Mouse (Mus musculus) limb, embryonic 12.5 days (tissue): ENCODE results near the gene Pom121l2. TPM values are rescaled to one million over a fixed set of nuclear protein-coding genes. Genes with fewer than 3 reads are reported as not detected.

Experiments
- ATAC-seq: fragments of 200-750 bp; cut with Nextera tagmentation; 2 replicates; pipeline ENCODE4 v1.8.0; 2017; ENCODE audit warnings: low read depth, moderate TSS enrichment; ENCODE audit not compliant: insufficient number of reproducible peaks, insufficient read depth, low FRiP score, low TSS enrichment
- H3K27ac ChIP-seq: fragments of 300-500 bp; sonication (generic); 2 replicates; pipeline ENCODE4 v1.5.1; 2016; ENCODE audit warnings: mild to moderate bottlenecking, moderate library complexity
- H3K27me3 ChIP-seq: fragments of 300-500 bp; sonication (generic); 2 replicates; pipeline ENCODE4 v1.6.1; 2016; ENCODE audit warnings: mild to moderate bottlenecking, moderate library complexity
- H3K36me3 ChIP-seq: fragments of 300-500 bp; sonication (generic); 2 replicates; pipeline ENCODE4 v1.6.1; 2016; ENCODE audit warnings: mild to moderate bottlenecking, moderate library complexity
- H3K4me1 ChIP-seq: fragments of 300-500 bp; sonication (generic); replicated peaks from 2 replicates; pipeline ENCODE4 v1.6.1; 2016
- H3K4me2 ChIP-seq: fragments of 300-500 bp; sonication (generic); 2 replicates; pipeline ENCODE4 v1.6.1; 2016; ENCODE audit warnings: mild to moderate bottlenecking, moderate library complexity
- H3K4me3 ChIP-seq: fragments of 300-500 bp; sonication (generic); replicated peaks from 2 replicates; pipeline ENCODE4 v1.5.1; 2016; ENCODE audit warnings: mild to moderate bottlenecking
- H3K9ac ChIP-seq: fragments of 300-500 bp; sonication (generic); replicated peaks from 2 replicates; pipeline ENCODE4 v1.6.1; 2016; ENCODE audit warnings: mild to moderate bottlenecking, moderate library complexity
- H3K9me3 ChIP-seq: fragments of 300-500 bp; sonication (generic); 2 replicates; pipeline ENCODE4 v1.6.1; 2016; ENCODE audit warnings: mild to moderate bottlenecking, moderate library complexity
- WGBS: fragments of 180-500 bp; shearing (Covaris S2); methylation state at CpG from one replicate; pipeline ENCODE4 v1.1.7; 2016; 5-methylcytosine and 5-hydroxymethylcytosine counted together
- polyA plus RNA-seq: library from polyadenylated mRNA; unstranded; fragments of >200 nt; fragmentation: Nextera tagmentation; extraction: Ambion mirVana; gene quantifications from 2 replicates; pipeline ENCODE4 v1.2.1, GENCODE M21; 2016

Pom121l2 gene
- polyA plus RNA-seq, 1 experiment from 2014 or later, result 0.30 TPM

DNA sequence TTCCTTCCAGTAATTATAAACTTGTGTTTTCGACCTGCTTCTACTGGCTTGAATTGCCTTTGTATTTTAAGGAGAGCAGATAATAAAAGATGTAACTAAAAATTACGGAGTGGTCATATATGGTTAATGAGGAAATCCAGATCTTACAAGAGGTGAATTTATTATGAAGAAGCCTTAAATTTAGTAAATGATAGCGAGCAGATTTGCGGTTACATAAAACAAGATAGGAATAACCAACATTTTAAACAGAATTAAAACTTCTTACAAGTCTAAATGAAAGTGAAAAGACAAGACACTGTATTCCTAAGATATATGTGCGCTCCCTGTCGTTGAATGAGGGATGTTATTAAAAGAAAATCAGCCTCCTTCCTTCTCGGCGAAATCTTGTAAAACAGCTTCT lies 13.9 kb downstream of the Pom121l2 start:
- peaks cover 59% of the 10 kb centered on the region for H3K27me3 ChIP-seq

DNA sequence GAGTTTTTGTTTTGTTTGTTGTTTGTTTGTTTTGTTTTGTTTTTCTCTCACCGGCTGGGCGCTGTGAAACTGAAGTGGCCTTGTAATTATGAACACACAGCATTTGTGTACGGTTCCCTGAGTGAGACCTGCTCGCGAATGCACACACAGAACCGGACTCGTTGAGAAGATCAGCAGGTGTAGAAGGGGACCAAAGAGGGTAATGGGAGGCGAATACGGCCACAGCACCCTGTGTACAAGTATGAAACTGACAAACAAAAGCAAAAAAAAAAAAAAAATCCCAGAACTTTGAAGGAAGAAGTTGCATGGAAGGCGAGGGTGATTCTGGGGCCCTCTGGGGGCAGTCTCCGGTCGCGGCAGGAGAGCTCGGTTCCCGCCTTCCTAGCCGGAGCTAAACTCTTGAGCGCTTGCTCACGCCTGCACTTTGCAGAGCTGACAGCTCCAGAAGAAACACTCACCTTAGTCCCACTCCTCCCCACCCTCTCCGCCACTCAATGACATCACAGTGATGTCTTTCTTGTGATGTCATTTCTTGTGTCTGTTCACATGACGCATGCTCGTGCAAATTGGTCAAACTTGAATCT lies 14.4 kb downstream of the Pom121l2 start:
- Histone ChIP-seq H3K36me3 (no peaks in the 10 kb centered on the region), H3K27ac (no peak overlapping the region), H3K4me3 (peak overlapping the region; percentile 33), H3K27me3 (peaks cover 65% of the 10 kb centered on the region), H3K9me3 (no peaks in the 10 kb centered on the region; the same call in 1 of the 2 replicates), H3K4me2 (peak overlapping the region; percentile 51), H3K9ac (no peak overlapping the region; the same call in 1 of the 2 replicates), H3K4me1 (peaks cover 16% of the 10 kb centered on the region; the same call in 1 of the 2 replicates)
- under 1% methylated on average over 21 of the region's 21 CpGs for WGBS
- ATAC-seq, result no peak

More for the DNA sequence above, 13.9 kb downstream of the Pom121l2 start:
- Histone ChIP-seq H3K9ac (no peak overlapping the region), H3K36me3 (no peaks in the 10 kb centered on the region), H3K4me1 (peaks cover 16% of the 10 kb centered on the region; the same call in 1 of the 2 replicates), H3K4me2 (peak overlapping the region; percentile 51), H3K4me3 (peak overlapping the region; percentile 33), H3K9me3 (no peaks in the 10 kb centered on the region; the same call in 1 of the 2 replicates), H3K27ac (no peak overlapping the region)
- ATAC-seq, result no peak
- 6% methylated on average over 8 of the region's 8 CpGs for WGBS

DNA sequence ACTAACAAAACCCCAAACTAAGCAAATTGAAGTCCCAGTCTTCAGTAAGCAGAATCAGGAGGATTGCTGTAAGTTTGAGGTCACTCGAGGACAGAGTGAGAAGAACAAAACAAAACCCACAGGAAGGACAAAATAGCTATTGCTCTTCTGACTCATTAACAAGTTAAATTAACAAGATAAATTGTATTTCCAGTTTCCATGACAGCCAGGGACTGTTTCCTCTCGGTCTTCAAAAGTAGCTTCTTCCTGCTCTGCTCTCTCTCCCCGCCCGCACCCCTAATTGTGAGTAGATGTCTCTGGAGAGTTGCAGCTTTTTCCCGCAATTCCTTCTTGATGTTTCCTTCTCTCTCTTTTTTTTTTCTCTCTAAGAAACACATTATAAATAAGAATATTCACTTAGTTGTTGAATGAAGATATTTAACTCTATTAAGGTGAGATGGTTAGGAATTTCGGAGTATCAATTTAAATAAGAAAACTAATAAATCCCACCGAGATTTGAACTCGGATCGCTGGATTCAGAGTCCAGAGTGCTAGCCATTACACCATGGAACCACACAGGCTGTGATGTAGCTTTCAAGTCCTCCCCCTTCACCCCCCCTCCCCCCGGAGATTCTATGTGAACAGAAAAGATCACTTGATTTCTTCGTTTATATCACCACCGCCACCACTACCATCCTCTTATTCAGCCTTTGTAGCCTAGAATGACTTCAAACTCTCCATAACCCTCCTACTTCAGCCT lies 15.3 kb downstream of the Pom121l2 start:
- no peaks in the 10 kb centered on the region for H3K36me3 ChIP-seq
- H3K4me1 ChIP-seq, result peaks cover 16% of the 10 kb centered on the region; the same call in 1 of the 2 replicates
- peak overlapping the region; percentile 33 for H3K4me3 ChIP-seq
- no peak for ATAC-seq
- H3K27me3 ChIP-seq, result peaks cover 73% of the 10 kb centered on the region
- no peak overlapping the region for H3K9ac ChIP-seq
- H3K4me2 ChIP-seq, result peak overlapping the region; percentile 51
- WGBS, result 1% methylated on average over 12 of the region's 12 CpGs
- no peaks in the 10 kb centered on the region; the same call in 1 of the 2 replicates for H3K9me3 ChIP-seq
- no peak overlapping the region for H3K27ac ChIP-seq

DNA sequence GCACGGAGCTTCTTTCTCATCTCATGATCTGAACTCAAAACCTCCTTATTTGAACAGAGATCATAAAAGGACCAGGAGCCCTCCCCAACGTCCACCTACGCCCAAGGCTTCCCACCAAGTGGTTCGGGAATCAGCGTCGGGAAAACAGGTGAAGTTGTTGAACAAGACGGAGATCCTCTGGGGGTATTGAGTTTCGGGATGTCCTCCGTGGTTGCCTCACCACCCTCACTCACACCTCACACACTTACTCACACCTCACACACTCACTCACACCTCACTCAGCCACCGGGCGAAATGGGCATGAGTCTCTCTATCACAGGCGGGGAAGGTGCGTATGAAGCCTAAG lies 15.8 kb downstream of the Pom121l2 start:
- H3K36me3 ChIP-seq, result no peaks in the 10 kb centered on the region
- H3K27me3 ChIP-seq, result peaks cover 78% of the 10 kb centered on the region
- under 1% methylated on average over 13 of the region's 13 CpGs for WGBS
- no peaks in the 10 kb centered on the region for H3K9me3 ChIP-seq
- peak overlapping the region; percentile 15 for H3K4me3 ChIP-seq
- peaks cover 16% of the 10 kb centered on the region; the same call in 1 of the 2 replicates for H3K4me1 ChIP-seq
- ATAC-seq, result no peak
- H3K27ac ChIP-seq, result no peak overlapping the region
- H3K4me2 ChIP-seq, result peak overlapping the region; percentile 35
- no peak overlapping the region for H3K9ac ChIP-seq

DNA sequence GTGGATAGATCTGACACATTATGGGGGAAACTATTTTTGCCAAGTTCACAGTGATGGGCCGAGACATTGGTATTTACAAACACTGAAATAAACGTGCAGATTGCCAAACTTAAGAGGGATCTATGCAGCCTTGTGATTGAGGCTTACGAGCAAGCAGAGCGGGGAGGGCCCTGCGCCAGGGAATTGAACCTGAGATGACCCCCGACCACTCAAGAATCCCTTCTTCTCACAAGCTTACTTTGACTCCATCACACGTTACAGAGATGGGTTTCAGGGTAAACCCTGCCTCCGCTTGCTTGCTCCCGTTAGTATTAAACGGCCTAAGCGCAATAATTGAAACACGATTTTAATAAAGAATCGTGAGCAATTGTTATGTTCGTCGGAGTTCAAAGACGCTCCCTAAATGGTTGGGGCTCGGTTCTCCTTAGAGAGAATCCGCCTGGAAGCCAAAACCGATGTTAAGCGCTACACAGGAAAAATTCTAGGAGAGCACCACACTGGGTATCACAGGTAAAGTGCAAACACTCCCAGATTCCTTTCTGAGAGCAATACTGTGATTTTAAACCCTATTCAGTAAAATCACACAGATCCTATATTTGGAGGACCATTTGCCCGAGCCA lies 16.3 kb downstream of the Pom121l2 start:
- H3K27me3 ChIP-seq, result peaks cover 83% of the 10 kb centered on the region
- peak overlapping the region; percentile 15 for H3K4me3 ChIP-seq
- peak overlapping the region; percentile 35 for H3K4me2 ChIP-seq
- no peaks in the 10 kb centered on the region for H3K36me3 ChIP-seq
- no peak for ATAC-seq
- no peak overlapping the region for H3K9ac ChIP-seq
- no peak overlapping the region for H3K27ac ChIP-seq
- no peaks in the 10 kb centered on the region for H3K9me3 ChIP-seq
- 1% methylated on average over 21 of the region's 21 CpGs for WGBS
- H3K4me1 ChIP-seq, result peaks cover 16% of the 10 kb centered on the region; the same call in 1 of the 2 replicates

DNA sequence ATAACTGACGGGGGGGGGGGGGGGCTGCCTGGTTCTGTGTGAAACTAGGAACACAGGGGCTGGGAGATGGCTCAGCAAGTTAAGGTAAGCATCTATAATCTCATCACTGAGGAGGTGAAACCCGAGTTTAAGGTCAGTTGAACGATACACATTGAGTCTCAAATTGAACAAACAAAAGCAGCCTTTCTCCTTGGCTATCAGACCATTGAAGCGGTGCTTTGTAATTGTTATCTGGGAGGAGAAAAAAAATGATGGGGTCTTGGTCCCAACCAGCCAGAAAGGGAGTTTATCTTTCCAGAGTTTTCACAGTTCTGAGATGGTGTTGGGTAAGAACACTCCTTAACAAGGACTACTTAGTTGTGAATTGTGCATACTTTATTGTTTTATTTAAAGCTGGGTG lies 16.8 kb downstream of the Pom121l2 start:
- Histone ChIP-seq H3K9ac (no peak overlapping the region), H3K4me1 (peaks cover 16% of the 10 kb centered on the region; the same call in 1 of the 2 replicates), H3K27ac (no peak overlapping the region), H3K4me3 (no peak overlapping the region), H3K36me3 (no peaks in the 10 kb centered on the region), H3K9me3 (no peaks in the 10 kb centered on the region), H3K27me3 (peaks cover 87% of the 10 kb centered on the region), H3K4me2 (peak overlapping the region; percentile 35; the same call in 1 of the 2 replicates)
- ATAC-seq, result no peak
- WGBS, result 7% methylated on average over 4 of the region's 4 CpGs

DNA sequence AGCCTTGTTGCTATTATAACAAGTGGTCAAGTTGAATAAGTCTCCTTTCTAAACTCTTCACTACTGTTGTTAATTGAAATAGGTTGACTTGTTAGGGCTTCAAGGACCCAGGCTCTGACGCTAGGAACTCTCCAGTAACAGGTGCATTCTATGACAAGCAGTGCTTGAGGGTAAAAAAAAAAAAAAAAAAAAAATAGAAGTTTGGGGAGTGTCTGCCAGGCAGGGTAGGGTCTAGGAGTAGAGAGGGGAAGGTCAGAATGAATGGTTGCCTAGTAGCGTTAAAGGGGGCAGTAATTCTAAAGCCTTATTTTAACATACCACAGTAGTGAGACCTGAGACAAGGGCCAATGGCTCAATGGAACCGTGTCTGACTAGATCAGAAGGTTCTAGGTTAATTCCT lies 17.4 kb downstream of the Pom121l2 start:
- WGBS, result 16% methylated on average over 3 of the region's 3 CpGs

DNA sequence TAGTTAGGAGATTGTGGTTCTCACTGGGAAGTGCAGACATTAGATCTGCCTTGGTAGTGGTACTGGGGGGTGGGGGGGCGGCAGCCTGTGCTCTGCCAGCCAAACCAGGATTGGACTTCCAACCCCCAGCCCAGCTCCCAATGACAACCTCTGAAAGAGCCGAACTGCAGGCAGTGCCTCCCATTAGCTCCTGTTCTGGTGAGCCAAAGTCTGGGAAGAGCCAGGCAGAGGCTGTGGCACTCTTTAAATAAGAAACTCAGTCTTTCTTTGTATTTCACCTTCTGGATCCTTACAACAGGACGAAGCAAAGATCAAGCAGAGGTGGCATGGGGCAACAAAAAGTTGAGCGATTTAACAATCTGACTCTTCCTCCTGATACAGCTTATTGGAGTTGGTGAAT lies 18.2 kb downstream of the Pom121l2 start:
- whole genome bisulfite sequencing, result 32% methylated on average over 4 of the region's 4 CpGs
- H3K9ac ChIP-seq, result no peak overlapping the region
- H3K4me2 ChIP-seq, result no peak overlapping the region
- no peak for ATAC-seq
- peaks cover 16% of the 10 kb centered on the region; the same call in 1 of the 2 replicates for H3K4me1 ChIP-seq
- H3K4me3 ChIP-seq, result no peak overlapping the region
- H3K27me3 ChIP-seq, result peaks cover 93% of the 10 kb centered on the region
- no peaks in the 10 kb centered on the region for H3K9me3 ChIP-seq
- no peak overlapping the region for H3K27ac ChIP-seq
- H3K36me3 ChIP-seq, result no peaks in the 10 kb centered on the region

More for the DNA sequence above, 17.4 kb downstream of the Pom121l2 start:
- Histone ChIP-seq H3K4me2 (no peak overlapping the region), H3K9ac (no peak overlapping the region), H3K4me3 (no peak overlapping the region), H3K36me3 (no peaks in the 10 kb centered on the region), H3K4me1 (peaks cover 16% of the 10 kb centered on the region; the same call in 1 of the 2 replicates), H3K27me3 (peaks cover 90% of the 10 kb centered on the region), H3K27ac (no peak overlapping the region), H3K9me3 (no peaks in the 10 kb centered on the region)
- ATAC-seq, result no peak

DNA sequence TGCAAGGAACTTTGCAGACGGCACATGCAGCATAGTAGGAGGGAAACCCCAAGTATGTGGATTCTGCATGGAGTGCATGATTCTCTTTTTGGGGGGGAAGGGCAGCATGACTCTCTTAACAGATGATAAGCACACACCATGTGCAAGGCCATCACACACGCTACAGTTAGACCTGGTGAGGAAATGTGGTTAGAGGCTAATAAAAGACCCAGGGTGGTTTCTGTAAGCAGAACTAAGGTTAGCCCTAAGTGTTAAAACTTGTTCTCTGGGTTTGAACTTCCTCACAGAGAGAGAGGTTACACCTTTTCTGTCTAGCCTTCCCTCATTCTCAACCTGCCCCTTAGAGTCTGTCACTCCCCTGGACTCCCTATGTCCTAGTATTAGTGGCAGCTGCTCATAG lies 20.4 kb downstream of the Pom121l2 start:
- H3K4me1 ChIP-seq, result peaks cover 17% of the 10 kb centered on the region
- H3K27me3 ChIP-seq, result peaks cover 99% of the 10 kb centered on the region
- no peaks in the 10 kb centered on the region for H3K36me3 ChIP-seq
- no peaks in the 10 kb centered on the region for H3K9me3 ChIP-seq
- H3K4me3 ChIP-seq, result no peak overlapping the region
- H3K27ac ChIP-seq, result no peak overlapping the region
- no peak overlapping the region for H3K4me2 ChIP-seq
- H3K9ac ChIP-seq, result no peak overlapping the region
- 51% methylated on average over 2 of the region's 2 CpGs for WGBS
- no peak for ATAC-seq

DNA sequence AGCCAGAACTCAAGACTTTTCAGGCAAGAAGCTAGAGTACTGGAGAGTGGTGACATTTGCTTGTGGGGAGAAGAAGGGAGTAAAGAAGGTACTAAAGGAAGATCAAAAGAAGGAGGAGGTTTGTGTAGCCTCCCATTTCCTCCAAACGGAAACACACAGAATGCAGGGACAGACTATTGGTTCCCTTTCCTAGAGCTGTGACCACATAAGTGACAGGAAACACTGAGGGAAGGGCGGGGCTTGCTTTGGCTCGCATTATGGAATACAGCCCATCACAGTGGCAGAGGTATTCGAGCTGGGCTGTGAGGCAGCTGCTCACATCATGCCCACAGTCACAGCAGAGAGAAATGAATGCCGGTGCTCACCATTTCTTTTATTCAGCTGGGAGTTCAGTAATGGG lies 20.8 kb downstream of the Pom121l2 start:
- Histone ChIP-seq H3K4me1 (peaks cover 19% of the 10 kb centered on the region), H3K27me3 (peaks cover 99% of the 10 kb centered on the region), H3K9me3 (no peaks in the 10 kb centered on the region), H3K4me2 (no peak overlapping the region), H3K9ac (no peak overlapping the region), H3K36me3 (no peaks in the 10 kb centered on the region), H3K4me3 (no peak overlapping the region), H3K27ac (no peak overlapping the region)
- 20% methylated on average over 5 of the region's 5 CpGs for WGBS
- no peak for ATAC-seq

DNA sequence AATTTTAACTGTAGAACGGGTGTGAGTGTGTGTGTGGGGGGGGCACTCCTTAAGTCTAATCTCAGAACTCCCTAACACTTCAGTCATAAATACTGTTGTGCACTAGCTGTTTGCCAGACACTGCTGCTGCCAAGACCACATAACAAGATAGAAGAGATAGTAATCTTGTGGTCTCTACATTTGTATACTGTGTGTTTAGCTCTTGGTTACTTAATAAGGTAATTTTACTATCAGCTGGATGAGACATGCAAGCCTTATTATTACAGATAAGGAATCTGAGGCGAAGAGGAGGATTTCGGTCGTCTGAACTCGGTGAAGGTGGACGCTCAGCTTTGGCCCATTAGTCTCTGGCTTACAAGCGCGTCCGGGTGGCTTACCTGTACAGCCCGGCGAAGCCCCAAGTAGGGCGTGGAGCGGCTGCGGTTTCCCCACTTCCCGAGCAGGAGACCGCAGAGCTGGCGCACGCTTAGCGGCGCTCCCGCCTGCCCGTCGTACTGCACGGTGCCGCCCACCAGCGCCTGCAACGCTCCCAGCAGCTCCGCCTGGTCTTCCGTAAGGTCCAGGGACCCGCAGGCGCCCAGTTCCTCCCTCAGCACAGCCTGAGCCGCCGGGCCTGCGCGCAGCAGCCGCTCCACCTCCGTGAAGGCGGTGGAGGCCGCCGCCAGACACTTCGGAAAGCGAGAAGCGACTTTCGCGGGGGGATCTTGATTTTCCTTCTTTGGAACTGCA lies 24.8 kb downstream of the Pom121l2 start:
- Histone ChIP-seq H3K9me3 (no peaks in the 10 kb centered on the region), H3K9ac (peak overlapping the region; percentile 55), H3K27ac (no peak overlapping the region), H3K4me3 (peak overlapping the region; percentile 53), H3K4me1 (peaks cover 15% of the 10 kb centered on the region), H3K4me2 (peak overlapping the region; percentile 93), H3K27me3 (peaks cover 100% of the 10 kb centered on the region), H3K36me3 (no peaks in the 10 kb centered on the region)
- WGBS, result under 1% methylated on average over 45 of the region's 45 CpGs
- ATAC-seq, result peak; percentile 79
